Mouse (Mus musculus) testis, adult 2 months (tissue): ENCODE measurements around the gene Snrnp25.

Experiments used
- CTCF ChIP-seq: fragments of 200-500 bp; IDR thresholded peaks from 2 replicates; pipeline ENCODE4 v1.5.1; 2012; ENCODE audit warnings: low read depth, mild to moderate bottlenecking, inconsistent platforms, low read length, moderate library complexity; ENCODE audit not compliant: control insufficient read depth, insufficient read depth, insufficient replicate concordance
- POLR2A ChIP-seq: fragments of 200-500 bp; IDR thresholded peaks from 2 replicates; pipeline ENCODE4 v1.6.1; 2012; ENCODE audit warnings: low read depth, mild to moderate bottlenecking, inconsistent platforms, low read length, moderate library complexity; ENCODE audit not compliant: control insufficient read depth

DNA sequence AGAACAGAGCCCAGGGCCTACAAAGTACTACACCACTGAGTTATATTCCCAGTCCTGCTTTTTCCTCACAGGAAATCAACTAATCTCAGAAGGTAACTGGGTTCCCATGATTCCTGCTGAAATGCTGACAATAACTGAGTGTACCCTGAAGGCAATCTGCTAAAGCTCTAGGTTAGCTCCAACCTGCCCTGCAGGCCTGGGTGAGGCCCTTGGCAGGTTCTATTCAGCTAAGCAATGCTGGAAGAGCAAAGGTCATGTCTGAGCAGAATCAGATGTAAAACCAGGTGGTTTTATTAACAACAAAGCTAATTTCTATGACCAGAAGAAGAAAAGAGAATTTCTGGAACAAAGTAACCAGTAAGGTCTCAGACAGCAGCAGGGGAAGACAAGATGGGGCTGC lies 36.2 kb downstream of the Snrnp25 start:
- no peak for TF ChIP-seq POLR2A
- TF ChIP-seq CTCF = no peak
